Mouse (Mus musculus) granulocyte monocyte progenitor cell, adult 5-6 weeks (primary cell): ENCODE results near the gene Rasgrf2. TPM values are rescaled to one million over a fixed set of nuclear protein-coding genes. Genes with fewer than 3 reads are reported as not detected.

Experiments used
- ATAC-seq: replicated peaks from 2 replicates; pipeline ENCODE4 v1.8.0; 2016; ENCODE audit warnings: mild to moderate bottlenecking, moderate TSS enrichment, inconsistent platforms; ENCODE audit not compliant: poor library complexity, severe bottlenecking
- total RNA-seq, 2 experiments: library from RNA; stranded (forward) in 1 of 2; stranded (reverse) in 1 of 2; fragments of 200-712, 200-1000 nt in 1 of 2; fragments of >200 nt in 1 of 2; fragmentation: Nextera tagmentation in 1 of 2; gene quantifications; 2 replicates each; pipeline ENCODE4 v1.2.3; 2014 to 2017

The Rasgrf2 gene
- total RNA-seq, 2 experiments from 2014 or later = 0.26 to 1.1 TPM

DNA sequence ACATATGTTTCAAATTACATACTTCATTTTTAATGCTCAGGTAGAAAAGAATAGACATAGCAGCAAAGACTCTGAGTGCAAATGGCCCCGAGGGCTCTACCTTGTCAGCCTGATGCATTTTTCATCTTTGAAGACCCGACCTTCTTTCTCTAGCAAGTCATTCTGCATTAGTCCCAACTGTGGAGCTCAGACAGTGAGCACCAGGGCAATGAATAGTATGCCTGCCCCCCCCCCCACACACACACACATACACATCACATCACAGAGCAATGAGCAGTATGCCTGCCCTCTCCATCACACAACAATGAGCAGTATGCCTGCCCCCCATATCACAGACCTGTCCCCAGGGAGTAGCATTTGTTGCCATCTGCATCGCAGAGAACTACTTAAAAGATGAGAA is 80.2 kb downstream of the Rasgrf2 start:
- ATAC-seq = no peak

DNA sequence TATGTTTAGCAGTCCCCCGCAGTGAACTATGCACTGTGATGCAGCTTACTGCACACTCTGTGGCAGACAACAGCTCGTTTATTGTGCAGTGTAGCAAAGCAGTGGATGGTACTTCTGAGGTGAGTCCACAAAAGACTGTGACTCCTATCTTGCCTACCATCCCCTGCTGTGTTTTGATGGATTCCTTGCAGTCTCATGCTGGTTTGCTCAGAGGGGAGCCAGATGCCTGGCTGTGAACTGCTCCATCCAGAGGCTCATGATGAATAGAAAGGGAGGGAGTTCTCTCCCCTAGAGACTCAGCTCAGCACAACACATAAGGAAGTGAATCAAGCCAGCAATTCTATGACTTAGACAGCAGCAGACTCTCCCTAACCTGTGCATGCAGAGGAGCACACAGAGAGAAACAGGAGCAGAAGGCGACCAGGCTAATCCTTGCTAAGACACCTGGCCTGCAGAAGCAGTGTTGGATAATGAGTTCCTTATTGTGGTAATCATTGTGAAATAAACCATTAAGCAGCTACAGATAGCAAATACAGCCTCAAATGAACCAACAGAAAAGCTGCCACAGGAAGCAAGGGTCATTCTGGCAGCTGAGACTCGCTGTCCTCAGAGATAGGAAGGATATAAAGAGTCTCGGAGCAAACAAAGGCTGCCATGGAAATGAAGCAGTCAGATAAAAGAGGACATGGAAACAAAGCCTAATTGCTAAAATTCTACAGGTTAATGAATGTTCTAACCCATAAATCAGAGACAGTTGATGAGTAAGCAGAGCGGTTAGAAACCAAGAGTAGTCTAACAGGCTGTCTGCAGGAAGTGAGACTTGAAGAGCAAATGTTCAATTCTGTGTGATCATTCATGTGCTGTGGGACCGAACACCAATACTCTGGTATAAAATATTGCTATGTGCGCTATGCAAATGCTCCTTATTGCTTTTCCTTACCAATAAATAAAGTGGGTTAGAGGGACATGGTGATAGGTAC is 89.6 kb downstream of the Rasgrf2 start:
- ATAC-seq = peak; percentile 89

DNA sequence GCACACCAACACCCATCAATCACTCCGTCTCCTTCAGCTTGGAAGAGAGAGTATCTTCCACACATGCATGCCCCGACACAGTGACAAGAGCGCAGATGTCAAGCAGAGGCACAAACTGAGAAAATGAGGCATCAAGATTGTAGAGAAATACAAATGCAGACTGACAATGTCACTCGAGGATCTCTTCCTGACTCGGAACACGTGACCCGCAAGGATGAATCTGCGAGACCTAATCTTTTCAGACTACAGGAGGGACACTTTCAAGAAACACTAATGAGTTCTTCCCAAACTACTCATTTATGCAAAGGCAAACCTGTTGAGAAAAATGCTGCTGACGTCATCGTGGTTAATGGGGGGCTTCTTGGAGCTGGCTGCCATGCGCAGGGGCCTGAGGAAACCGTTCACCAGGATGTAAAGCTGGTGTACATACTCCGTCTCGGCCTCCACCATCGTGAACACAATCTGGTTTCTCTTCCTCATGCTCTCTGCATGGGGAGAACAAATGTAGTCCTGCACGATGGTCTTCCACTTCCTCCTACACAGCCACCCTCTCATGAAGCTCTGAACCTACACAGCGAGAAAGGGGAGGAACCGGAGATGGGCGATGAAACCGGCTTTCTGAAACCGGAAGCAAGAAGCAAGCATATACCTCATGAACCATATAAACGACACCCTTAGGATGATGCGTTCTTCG is 100.9 kb downstream of the Rasgrf2 start:
- peak; percentile 100 for ATAC-seq

DNA sequence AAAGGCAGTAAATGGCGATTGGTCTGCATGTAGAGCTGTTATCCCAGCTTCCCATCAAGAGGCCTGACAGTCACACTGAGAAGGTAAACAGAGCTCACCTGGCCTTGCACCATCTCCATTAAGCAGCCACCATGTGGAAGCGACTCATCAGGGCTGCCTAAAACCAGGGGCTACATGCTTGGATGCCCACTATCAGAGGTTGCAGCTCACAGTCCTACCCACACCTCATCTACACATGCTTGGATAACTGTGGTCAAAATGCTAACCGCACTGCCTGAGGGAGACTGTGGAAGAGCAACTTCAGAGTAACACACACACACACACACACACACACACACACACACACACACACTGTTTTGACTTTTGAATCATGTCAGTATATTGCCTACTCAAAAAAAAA is 101.8 kb downstream of the Rasgrf2 start:
- no peak for ATAC-seq

DNA sequence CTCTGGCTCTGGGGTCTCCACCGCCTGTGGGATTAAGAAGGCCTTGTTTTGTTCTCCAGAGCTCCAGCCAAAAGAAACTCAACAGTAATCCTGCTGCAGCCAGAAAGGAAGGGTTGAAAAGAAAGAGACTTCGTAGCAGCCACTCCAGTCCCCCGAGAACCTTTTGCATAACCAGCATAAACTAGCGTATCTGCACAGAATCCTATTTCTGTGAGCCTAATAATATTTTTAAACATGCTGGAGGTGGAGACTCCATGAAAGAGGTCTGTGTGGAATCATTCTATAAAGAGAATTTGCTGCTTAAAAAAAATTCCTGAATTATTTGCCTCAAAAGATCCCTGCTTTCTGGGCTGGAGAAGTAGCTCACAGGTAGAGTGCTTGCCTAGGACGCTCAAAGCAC is 103.5 kb downstream of the Rasgrf2 start:
- no peak for ATAC-seq

DNA sequence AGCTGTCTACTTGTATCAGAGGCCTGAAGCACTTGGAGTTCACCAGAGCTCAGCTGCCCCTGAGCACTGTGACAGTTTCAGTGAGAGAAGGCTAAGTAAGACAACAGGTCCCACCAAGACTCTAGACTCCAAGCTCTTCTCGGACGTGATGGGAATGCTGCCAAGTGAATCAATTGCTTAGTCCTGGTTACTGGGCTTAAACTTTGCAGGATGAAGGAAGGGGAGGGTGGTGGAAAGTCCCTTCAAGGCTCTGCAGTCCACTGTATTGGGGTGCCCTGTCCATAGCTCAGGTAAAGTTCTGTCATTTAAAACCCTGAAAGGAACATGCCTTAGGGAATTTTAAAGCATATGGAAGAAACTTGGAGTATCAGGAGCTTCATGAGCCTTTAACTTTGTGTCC is 104.8 kb downstream of the Rasgrf2 start:
- ATAC-seq = no peak

DNA sequence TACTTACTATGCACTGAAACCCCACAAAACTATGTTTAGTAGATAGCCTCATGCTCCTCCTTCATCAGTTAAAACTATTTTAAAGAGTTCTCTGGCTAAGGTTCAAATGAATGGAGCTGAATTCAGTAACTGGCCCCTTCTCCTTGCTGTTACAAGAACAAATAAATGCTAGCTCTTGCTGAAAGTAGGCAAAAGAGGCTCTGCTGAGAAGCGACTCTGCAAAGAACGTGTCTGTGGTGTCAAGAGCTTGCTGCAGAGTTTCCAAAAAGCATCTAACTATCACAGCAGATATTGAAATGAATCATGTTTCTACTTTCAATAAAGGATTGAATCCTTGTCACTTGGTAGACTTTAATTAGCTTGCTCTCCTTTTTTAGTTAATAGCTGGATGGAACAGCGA is 106.3 kb downstream of the Rasgrf2 start:
- ATAC-seq = no peak

DNA sequence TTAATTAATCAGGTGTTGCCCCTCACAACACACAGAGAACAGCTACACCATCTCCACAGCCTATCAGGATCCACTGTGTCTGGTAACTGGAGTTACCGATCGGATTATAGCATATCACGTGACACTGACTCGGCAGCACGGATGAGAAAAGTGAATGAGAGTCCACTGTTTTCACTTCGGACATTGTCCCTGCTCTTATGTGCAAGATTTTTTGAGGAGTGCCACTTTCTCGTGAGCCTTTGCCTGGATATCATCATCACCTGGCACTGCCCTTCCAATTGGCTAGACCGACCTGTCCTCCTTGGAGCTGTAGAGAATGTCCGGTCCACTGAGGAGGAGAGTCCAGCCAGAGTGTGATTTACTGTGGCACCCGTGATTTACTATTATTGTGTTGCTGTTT is 109.3 kb downstream of the Rasgrf2 start:
- no peak for ATAC-seq

DNA sequence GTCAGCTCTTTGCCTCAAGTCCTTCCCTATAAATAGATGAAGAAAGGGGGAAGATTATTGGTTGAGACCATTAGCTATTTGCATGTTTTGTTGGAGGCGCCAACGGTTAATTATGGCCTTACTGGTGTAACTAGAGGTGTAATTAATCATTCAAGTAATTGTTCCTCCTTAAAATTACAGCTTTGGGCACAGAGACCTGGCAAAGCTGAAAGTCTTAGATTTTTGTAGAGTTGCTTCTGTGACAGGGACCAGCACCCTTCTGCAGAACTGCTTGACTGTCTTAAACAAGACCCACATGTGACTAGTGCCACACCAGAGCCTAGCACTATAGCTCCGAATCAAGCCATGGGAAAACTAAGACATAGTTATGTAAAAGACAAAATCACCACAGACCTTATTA is 134.5 kb downstream of the Rasgrf2 start:
- ATAC-seq = no peak

DNA sequence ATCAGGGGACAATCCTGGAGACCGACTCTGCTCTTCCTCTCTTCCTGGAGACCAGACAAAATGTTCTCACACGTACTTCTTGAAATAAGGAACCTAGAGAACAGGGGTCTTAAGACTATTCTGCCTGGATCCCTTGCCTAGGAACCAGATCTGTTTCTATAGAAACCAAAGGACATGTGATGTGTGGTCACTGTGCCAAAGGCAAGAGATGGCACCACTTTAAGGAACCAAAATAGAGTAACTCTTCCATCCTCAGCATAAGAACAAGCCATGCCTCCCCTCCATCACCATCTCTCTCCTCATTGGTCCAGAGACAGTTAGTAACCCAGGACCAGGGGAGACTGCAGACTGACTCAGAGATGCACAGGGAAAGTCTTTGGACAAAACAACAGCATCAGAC is 140.0 kb downstream of the Rasgrf2 start:
- peak; percentile 61 for ATAC-seq

DNA sequence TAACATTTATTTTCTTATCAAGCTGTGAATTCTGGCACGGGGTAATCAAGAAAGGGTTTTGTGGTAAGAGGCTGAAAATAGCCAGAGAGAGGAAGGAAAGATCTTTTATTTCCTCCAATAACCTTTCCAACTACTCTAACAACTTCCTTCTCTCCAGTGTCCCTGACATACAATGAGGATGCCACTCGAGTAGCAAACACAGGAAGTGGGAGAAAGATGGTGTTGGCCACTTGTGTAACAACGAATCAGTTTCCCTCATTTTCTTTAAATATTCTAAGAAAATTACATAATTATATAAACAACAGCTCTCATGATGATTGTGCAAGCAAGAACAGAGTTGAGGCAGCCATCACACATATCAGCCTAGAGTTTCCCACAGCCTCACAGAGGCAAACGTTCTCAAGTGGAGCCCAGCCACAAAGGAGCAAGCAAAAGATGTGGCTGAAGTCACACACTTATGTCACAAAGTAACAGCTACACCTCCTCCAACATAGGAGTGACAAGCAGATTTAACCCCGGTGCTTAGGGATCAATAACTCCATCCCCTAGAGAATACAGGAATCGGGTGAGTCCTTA is 140.7 kb downstream of the Rasgrf2 start:
- ATAC-seq = peak; percentile 95

DNA sequence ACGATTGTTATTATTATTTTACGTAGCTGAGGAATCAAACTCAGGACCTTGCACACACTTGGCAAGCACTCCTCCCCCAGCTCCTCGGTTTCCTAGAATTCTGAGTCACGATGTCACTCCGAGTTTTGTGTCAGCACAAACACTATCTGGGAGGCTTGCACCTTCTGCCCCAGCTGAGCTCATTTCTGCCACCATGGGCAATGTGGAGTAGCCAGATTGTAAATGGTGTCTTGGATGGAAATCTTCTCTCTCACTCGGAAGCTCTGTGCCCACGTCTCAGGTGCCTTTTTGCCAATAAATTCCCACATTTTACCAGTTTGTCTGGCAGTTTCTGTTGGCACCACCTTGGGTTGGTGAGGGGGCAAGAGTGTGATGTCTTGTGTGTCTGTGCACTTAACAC is 143.1 kb downstream of the Rasgrf2 start:
- no peak for ATAC-seq

DNA sequence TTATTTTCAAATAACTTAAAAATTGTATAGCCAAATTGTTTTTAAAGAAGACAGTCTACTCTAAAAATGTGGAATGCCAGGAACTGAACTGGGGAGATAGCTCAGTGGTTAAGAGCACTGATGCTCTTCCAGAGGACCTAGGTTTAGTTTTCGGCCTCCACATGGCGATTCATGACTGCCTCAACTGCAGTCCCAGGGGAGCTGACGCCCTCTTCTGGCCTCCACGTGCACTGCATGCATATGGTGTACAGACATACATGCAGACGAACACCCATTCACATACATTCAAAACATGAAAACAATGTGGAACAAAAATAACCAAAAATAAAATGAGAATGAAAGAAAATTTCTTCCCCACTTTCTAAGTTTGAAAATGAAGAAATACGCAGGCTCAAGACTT is 144.5 kb downstream of the Rasgrf2 start:
- ATAC-seq = no peak

DNA sequence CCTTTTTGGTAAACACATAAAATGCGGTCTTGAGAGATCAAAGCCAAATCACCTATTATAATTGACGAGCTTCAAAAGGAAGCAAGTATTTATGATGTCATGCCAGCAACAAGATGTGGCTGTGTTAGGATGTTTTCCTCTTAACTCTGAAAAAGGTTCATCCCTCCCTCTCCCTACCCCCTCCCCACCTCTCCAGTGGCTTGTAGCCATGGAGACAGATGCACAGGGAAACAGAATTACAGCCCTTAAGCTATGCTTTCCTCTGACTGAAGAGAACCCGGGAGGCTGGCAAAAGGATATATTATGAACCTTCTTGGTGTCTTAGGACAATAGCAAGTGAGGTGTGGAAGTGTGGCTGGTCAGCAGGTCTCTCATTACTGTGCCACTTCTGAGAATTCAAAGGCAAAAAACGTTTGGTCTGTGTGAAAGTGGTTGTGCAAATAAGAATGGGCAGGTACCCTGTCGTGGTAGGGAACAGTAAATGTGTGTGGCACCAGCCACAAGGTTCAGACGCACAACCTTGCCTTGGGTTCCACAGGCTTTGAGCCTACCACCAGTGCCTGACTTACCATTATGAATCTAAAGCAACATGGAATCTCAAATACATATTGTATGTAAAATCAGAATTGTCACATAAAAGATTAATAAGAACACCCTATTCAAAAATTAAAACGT is 145.4 kb downstream of the Rasgrf2 start:
- no peak for ATAC-seq

DNA sequence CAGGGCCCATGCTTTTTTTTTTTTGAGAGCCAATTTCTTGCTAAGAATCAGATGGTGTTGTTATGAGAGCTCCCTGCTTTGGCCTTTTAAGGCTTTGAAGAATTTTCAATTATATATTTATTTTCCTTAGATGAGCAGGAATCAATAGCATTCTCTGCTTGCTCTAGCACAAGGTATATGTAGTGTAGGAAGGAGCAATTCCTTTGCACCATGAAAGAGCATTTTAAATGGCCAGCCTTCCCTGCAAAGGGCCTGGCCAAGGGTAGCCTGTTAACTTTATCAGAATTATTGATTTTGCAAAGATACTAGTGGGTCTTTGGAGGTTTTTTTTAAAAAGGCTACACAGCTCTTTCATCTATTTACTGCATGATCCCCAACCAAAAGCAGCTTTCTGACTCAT is 146.4 kb downstream of the Rasgrf2 start:
- ATAC-seq = no peak

DNA sequence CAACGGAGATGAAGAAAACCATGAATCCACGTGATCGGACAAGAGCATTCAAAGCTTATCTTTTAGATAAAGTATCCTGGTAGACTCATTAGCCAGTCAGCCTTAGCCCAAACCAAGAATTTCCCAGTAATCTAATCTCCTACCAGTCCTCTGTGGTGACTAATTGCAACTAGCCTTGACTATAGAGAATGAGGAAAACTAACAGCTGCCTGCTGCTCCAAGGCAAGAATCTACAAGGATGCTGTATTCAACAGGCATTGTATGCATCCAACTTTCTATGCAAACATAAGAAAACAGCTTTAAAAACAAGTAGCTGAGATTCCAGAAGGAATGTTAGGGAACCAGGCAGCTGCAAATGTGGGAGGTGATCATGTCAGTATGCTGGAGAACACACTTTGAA is 149.4 kb downstream of the Rasgrf2 start:
- ATAC-seq = no peak

DNA sequence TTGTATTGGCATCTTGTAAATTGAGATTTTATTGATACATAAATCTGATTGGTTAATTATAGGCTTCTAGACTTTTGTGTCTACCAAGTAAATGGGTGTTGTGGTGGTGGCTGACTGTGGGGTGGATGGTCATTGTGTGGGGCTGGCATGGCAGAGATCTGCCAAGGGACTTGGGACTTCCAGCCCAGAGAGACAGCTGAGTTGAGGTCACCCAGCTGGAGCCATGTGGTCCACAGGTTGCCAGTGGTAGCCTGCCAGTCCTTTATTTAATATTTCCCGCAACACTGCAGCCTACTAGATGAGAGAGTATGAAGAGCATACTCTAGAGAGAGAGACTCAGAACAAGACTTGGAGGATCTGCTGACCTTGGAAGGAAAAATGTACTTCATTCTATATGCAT is 150.0 kb downstream of the Rasgrf2 start:
- no peak for ATAC-seq

DNA sequence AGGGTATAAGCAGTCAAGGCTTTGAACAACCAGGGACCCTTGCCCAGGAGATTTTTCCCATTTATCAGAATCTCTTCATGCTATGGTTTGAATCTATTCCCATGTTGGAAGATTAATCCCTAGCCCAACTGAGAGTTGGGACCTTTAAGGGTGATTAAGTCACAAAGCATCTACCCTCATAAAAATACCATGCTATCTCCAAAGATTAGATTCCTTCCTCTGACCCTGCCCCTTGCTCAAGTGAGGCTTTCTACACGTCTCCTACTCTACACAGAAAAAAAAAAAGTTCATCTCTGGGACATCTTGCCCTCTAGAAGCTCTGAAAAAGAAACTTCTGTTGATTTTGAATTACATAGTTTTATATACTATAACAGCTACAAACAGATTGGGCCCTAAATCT is 154.5 kb downstream of the Rasgrf2 start:
- ATAC-seq = no peak

DNA sequence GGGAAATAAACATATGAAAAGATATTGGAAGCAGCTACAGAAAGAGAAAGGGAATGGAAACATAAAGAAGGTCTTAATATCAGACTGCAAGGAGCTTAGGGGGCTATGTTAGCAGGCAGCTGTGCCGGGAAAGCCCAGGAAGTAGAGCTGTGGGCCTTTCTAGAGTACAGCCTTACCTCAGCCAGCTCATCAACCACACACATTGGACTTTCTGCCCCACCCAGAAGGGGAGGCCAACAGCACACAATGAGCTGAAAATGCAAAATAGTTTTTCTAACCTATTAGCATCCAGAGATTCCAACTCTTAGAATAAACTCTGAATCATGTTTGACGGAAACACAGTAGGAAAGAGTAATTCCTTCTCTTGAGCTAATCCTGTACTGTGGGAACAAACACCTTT is 154.9 kb downstream of the Rasgrf2 start:
- ATAC-seq = no peak

DNA sequence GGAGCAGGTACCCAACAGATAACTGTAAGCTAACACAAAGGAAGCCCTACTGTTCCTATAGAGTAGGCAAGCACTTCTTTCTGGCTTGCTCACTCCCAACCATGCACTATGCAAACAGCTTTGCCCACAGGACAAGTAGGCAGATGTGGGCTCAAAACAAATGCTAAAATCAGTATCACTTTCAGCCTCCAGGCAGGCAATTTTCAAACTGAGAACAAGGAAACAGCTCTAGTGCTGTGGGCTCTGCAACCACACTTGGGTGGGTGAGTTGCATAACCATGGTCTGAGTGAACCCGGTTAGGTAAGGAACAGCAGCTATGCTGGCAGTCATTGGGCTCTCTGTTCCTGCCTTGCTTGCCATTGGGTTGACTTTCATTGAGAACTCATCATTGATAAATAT is 157.3 kb downstream of the Rasgrf2 start:
- peak; percentile 99 for ATAC-seq

DNA sequence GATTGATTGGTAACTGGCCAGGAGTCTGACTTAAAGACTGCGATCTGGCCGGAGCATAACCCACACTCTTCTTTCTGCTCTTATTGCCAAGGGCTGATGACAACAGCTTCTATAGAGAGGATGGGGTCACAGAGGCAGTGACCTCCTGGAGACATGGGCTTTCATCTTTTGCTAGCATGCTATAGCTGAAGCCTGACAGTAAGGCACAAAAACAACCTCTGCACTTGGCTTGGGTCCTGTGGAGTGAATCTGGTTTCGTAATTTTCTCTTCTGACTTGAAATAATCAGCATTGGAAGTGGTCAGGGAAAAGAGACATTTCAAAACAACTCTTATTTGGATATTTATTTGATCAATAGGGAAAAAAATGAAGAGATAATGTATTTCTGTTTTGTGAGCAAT is 160.2 kb downstream of the Rasgrf2 start:
- ATAC-seq = no peak
